Mouse (Mus musculus) G1E (cell line): ENCODE data around the gene Slc24a3. TPM values are rescaled to one million over a fixed set of nuclear protein-coding genes. Genes with fewer than 3 reads are reported as not detected.

Experiments used
- ATAC-seq: 2 replicates; pipeline ENCODE4 v1.8.0; 2016; ENCODE audit warnings: mild to moderate bottlenecking; ENCODE audit not compliant: insufficient number of reproducible peaks, poor library complexity, low FRiP score, severe bottlenecking; ENCODE audit errors: extremely low read depth
- DNase-seq: peaks from one replicate; pipeline ENCODE4 v3.0.0; 2012; ENCODE audit warnings: low spot score
- H3K27me3 ChIP-seq: 2 replicates; pipeline ENCODE4 v1.6.1; 2012; ENCODE audit warnings: mild to moderate bottlenecking, low read length, inconsistent platforms; ENCODE audit not compliant: insufficient read depth
- H3K36me3 ChIP-seq: replicated peaks from 2 replicates; pipeline ENCODE3; 2012; ENCODE audit warnings: mild to moderate bottlenecking, inconsistent platforms
- H3K4me1 ChIP-seq: 2 replicates; pipeline ENCODE4 v1.6.1; 2012; ENCODE audit warnings: low read depth, low read length, inconsistent platforms, mixed read lengths; ENCODE audit not compliant: insufficient read depth
- H3K4me3 ChIP-seq: 2 replicates; pipeline ENCODE4 v1.5.1; 2012; ENCODE audit warnings: low read depth, mild to moderate bottlenecking, inconsistent platforms, low read length, moderate library complexity, mixed read lengths
- H3K9me3 ChIP-seq: replicated peaks from 2 replicates; pipeline ENCODE4 v1.6.1; 2012; ENCODE audit warnings: inconsistent platforms
- CTCF ChIP-seq: IDR thresholded peaks from 2 replicates; pipeline ENCODE4 v1.5.1; 2012; ENCODE audit warnings: low read depth, low read length, inconsistent platforms, mixed read lengths
- GATA1 ChIP-seq: IDR thresholded peaks from 2 replicates; pipeline ENCODE4 v1.6.1; 2012; ENCODE audit warnings: borderline replicate concordance, low read length, inconsistent platforms, mixed read lengths
- GATA2 ChIP-seq: IDR thresholded peaks from 2 replicates; pipeline ENCODE4 v1.6.1; 2012; ENCODE audit warnings: low read depth, low read length, inconsistent platforms, borderline replicate concordance
- POLR2AphosphoS5 ChIP-seq: IDR thresholded peaks from 2 replicates; pipeline ENCODE4 v1.6.1; 2012; ENCODE audit warnings: low read depth, low read length, inconsistent platforms; ENCODE audit not compliant: insufficient replicate concordance
- TAL1 ChIP-seq: conservative IDR thresholded peaks from 2 replicates; pipeline ENCODE4 v1.6.1; 2012; ENCODE audit warnings: low read depth, low read length, inconsistent platforms, mixed read lengths
- polyA plus RNA-seq: library from polyadenylated mRNA; stranded (reverse); fragments of >175 nt; gene quantifications from 2 replicates; pipeline ENCODE4 v1.2.3, GENCODE M21; 2012
- total RNA-seq, 2 experiments: library from RNA; stranded (forward) in 1 of 2; stranded (reverse) in 1 of 2; fragments of 200-1000 nt in 1 of 2; fragments of >200 nt in 1 of 2; fragmentation: Nextera tagmentation in 1 of 2; gene quantifications; 2 replicates each; pipeline ENCODE4 v1.2.3; 2014 to 2017

Gene Slc24a3
- total and polyA plus RNA-seq, 3 experiments, result 0.16 TPM; not detected in 2

DNA sequence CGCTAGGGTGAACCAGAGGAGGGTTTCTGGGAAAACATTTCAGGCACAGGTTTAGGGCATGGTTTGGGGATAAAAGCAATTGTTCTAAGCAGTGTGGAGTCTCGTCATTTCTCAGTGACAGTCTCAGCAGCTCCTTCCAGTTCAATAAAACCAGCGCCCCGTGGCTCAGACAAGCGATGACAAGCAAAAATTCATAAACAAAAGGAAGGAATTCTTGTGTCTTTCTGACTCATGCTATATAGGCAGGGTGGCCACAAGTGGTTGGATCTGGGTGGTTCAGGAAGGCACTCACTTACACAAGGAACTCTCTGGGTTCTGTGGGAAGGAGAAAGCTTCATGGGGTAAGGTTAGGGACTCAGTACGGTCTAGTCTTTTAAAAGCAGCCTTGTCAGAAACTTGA is 51.7 kb downstream of the Slc24a3 start:
- ATAC-seq (no peak), DNase-seq (no peak)
- H3K9me3 ChIP-seq, result peaks cover 48% of the 10 kb centered on the region
- no peaks in the 10 kb centered on the region for H3K27me3 ChIP-seq
- no peak overlapping the region for H3K4me3 ChIP-seq
- TF ChIP-seq POLR2AphosphoS5 (no peak), GATA2 (no peak), TAL1 (no peak)
- H3K36me3 ChIP-seq, result no peaks in the 10 kb centered on the region
- H3K4me1 ChIP-seq, result no peaks in the 10 kb centered on the region

DNA sequence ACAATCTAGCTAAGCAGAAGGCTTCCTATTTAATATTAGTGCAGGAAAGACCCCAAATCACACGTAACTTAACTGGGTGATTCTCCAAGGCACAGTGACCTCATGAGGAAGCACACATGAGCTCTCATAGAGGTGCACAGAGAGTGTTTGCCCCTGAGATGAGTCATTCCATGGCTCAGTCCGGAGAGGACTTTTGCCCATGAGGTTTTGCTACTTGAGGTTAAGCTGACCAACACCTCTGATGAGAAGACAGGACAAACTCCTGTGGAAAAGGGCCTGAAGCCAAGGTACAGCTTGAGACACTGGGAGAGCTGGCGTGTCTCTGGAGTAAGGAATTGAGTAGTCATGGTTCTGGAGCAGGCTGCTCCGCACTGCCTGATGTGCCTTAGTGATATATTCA is 56.1 kb downstream of the Slc24a3 start:
- Histone ChIP-seq H3K36me3 (no peaks in the 10 kb centered on the region), H3K9me3 (peaks cover 53% of the 10 kb centered on the region), H3K27me3 (no peaks in the 10 kb centered on the region), H3K4me1 (no peaks in the 10 kb centered on the region), H3K4me3 (no peak overlapping the region)
- ATAC-seq (no peak), DNase-seq (no peak)
- TF ChIP-seq TAL1, result no peak
- no peak for TF ChIP-seq GATA2
- no peak for TF ChIP-seq CTCF
- no peak for TF ChIP-seq POLR2AphosphoS5
- TF ChIP-seq GATA1, result no peak

DNA sequence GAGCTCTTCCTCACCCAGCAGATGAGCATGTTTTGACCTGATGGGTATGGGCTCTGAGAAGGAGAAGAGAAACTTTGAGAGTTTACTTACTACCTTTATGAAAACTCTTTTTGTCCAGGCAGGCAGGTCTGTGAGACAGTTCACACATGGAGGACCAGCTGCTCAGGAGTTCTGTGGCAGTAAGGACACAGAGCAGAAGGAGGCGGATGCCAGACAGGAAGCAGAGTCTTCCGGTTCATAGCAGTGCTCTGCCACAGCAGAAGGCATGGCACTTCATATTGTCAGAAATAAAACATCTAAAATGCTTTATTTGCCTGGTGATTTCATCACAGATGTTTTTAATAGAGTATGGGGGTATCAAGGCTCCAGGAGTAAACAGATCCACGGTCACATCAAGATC is 58.1 kb downstream of the Slc24a3 start:
- H3K4me1 ChIP-seq, result no peaks in the 10 kb centered on the region
- H3K36me3 ChIP-seq, result no peaks in the 10 kb centered on the region
- no peak for DNase-seq
- peaks cover 41% of the 10 kb centered on the region for H3K9me3 ChIP-seq
- no peaks in the 10 kb centered on the region for H3K27me3 ChIP-seq
- H3K4me3 ChIP-seq, result no peak overlapping the region
- no peak for ATAC-seq
- TF ChIP-seq GATA1 (no peak), TAL1 (no peak), CTCF (no peak), POLR2AphosphoS5 (no peak), GATA2 (no peak)

DNA sequence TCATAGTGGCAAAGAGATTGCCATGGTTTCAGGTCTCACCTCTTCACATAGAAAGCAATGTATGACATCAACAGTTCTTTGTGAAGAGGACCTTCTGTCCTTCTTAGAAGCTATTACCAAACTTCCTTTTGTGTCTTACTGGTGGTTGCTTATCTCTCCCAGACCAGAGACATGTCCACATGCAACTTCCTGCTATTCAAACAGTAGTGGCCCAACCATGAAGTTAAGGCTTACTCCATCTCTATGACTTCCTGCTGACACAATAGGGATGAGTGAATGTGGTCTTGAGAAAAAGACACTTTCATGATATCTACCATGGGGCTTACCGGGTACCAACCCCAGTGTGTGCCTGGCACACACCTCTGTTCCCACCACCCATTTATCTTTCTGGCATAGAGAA is 58.5 kb downstream of the Slc24a3 start:
- TF ChIP-seq GATA2, result no peak
- no peak for TF ChIP-seq TAL1
- TF ChIP-seq POLR2AphosphoS5, result no peak
- TF ChIP-seq GATA1, result no peak
- no peak for TF ChIP-seq CTCF
- no peak overlapping the region for H3K4me3 ChIP-seq
- ATAC-seq (no peak), DNase-seq (no peak)
- H3K4me1 ChIP-seq, result no peaks in the 10 kb centered on the region
- peaks cover 38% of the 10 kb centered on the region for H3K9me3 ChIP-seq
- no peaks in the 10 kb centered on the region for H3K27me3 ChIP-seq
- H3K36me3 ChIP-seq, result no peaks in the 10 kb centered on the region

DNA sequence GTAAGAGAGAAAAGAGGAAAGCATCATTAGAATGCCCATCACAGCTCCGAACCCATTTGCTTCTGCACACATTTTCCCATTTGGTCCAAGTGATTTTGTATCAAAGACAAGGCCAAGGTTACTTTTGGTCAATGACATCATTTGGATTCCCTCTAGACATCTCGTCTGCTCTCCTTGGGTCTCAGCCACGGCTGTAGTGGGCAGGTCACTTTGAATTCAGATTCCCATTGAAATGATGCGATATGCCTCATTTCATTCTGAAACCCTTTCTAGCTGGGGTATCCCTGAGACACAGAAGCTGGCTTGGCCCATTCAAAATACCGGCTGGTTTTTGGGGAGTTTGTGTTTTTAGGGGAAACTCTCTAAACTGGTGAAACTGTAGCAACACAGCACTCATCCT is 59.8 kb downstream of the Slc24a3 start:
- Histone ChIP-seq H3K27me3 (no peaks in the 10 kb centered on the region), H3K4me3 (no peak overlapping the region), H3K36me3 (no peaks in the 10 kb centered on the region), H3K4me1 (no peaks in the 10 kb centered on the region), H3K9me3 (peaks cover 41% of the 10 kb centered on the region)
- TF ChIP-seq GATA2 (no peak), GATA1 (no peak), CTCF (no peak), TAL1 (no peak), POLR2AphosphoS5 (no peak)
- ATAC-seq (no peak), DNase-seq (no peak)

DNA sequence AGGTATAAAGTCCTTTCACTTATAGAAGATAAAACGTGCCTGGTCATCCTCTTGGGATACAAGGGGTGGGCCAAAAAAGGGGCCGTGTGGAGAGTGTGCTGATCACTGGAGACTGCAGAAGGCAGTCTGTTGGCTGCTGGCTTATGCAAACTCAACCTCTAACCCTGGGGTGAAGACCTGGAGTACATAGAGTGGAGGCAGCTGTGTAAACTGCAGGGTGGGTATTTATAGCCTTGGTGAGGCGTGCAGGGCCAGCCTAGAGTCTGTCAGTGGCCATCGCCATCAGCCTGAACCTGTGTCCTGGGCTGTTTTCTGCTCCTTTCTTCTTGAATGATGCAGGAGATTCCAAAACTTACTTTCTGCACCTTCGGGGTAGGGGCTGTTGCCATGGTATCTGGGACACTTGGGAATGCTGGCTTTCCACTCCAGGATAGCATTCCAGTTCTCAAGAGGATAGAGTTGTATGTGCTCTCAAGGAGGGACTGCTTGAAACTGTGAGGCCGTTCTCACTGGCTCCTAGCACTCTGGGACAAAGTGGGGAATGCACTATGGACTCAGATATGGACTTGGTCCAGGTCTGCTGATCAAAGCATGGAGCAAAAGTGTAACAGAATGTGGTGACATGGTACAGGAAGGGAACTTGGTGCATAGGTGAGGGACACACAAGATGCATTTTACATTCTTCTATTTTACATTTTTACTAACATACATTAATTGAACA is 65.4 kb downstream of the Slc24a3 start:
- H3K4me3 ChIP-seq, result no peak overlapping the region
- DNase-seq, result no peak
- H3K36me3 ChIP-seq, result no peaks in the 10 kb centered on the region
- peaks cover 25% of the 10 kb centered on the region for H3K9me3 ChIP-seq
- TF ChIP-seq TAL1 (no peak), GATA1 (no peak), POLR2AphosphoS5 (no peak), CTCF (no peak), GATA2 (no peak)
- ATAC-seq, result no peak
- H3K4me1 ChIP-seq, result no peaks in the 10 kb centered on the region
- H3K27me3 ChIP-seq, result no peaks in the 10 kb centered on the region
